Mouse (Mus musculus): Measurements from ENCODE around the gene C9. TPM values are rescaled to one million over a fixed set of nuclear protein-coding genes. Genes with fewer than 3 reads are reported as not detected.

C9 gene
- 0.04 and 0.06 TPM in 2 replicates for polyA plus RNA-seq (2012; rRNA removed)

GRCm38 (mm10) chr15:6445135-6445534, at the start of gene C9:
Gene C9, plus strand, starts transcription at chr15:6445327.
- DNase-seq (ENCODE audit: low spot score) = no peak

GRCm38 (mm10) chr15:6398211-6398610, 46.9 kb upstream of the C9 start:
- no peak for DNase-seq (ENCODE audit: low spot score)

GRCm38 (mm10) chr15:6398881-6399280, 46.2 kb upstream of the C9 start:
- DNase-seq (ENCODE audit: low spot score) = no peak

- no peak for DNase-seq (ENCODE audit: low spot score)
Observed at GRCm38 (mm10) chr15:6400115-6400514, 45.0 kb upstream of the C9 start.

GRCm38 (mm10) chr15:6402433-6402832, 42.7 kb upstream of the C9 start:
- no peak for DNase-seq (ENCODE audit: low spot score)

- DNase-seq (ENCODE audit: low spot score) = no peak
Observed at GRCm38 (mm10) chr15:6404172-6404571, 41.0 kb upstream of the C9 start.

- no peak for DNase-seq (ENCODE audit: low spot score)
Observed at GRCm38 (mm10) chr15:6406771-6407170, 38.4 kb upstream of the C9 start.

- DNase-seq (ENCODE audit: low spot score) = no peak
Observed at GRCm38 (mm10) chr15:6409031-6409430, 36.1 kb upstream of the C9 start.

GRCm38 (mm10) chr15:6410161-6410560, 35.0 kb upstream of the C9 start:
- no peak for DNase-seq (ENCODE audit: low spot score)

- DNase-seq (ENCODE audit: low spot score) = no peak
Observed at GRCm38 (mm10) chr15:6411334-6411733, 33.8 kb upstream of the C9 start.

- DNase-seq (ENCODE audit: low spot score) = no peak
Observed at GRCm38 (mm10) chr15:6415317-6415716, 29.8 kb upstream of the C9 start.

- no peak for DNase-seq (ENCODE audit: low spot score)
Observed at GRCm38 (mm10) chr15:6431777-6432176, 13.3 kb upstream of the C9 start.

- no peak for DNase-seq (ENCODE audit: low spot score)
Observed at GRCm38 (mm10) chr15:6432411-6432810, 12.7 kb upstream of the C9 start.

GRCm38 (mm10) chr15:6435281-6435680, 9.8 kb upstream of the C9 start:
- no peak for DNase-seq (ENCODE audit: low spot score)

- no peak for DNase-seq (ENCODE audit: low spot score)
Observed at GRCm38 (mm10) chr15:6435773-6436172, 9.4 kb upstream of the C9 start.

- no peak for DNase-seq (ENCODE audit: low spot score)
Observed at GRCm38 (mm10) chr15:6438685-6439084, 6.4 kb upstream of the C9 start.

- DNase-seq (ENCODE audit: low spot score) = no peak
Observed at GRCm38 (mm10) chr15:6444452-6444851, 675 bp upstream of the C9 start.

- DNase-seq (ENCODE audit: low spot score) = no peak
Observed at GRCm38 (mm10) chr15:6446181-6446580, 1.1 kb downstream of the C9 start.

- DNase-seq (ENCODE audit: low spot score) = no peak
Observed at GRCm38 (mm10) chr15:6448892-6449291, 3.8 kb downstream of the C9 start.

- no peak for DNase-seq (ENCODE audit: low spot score)
Observed at GRCm38 (mm10) chr15:6454461-6454860, 9.3 kb downstream of the C9 start.

GRCm38 (mm10) chr15:6461381-6461780, 16.3 kb downstream of the C9 start:
- DNase-seq (ENCODE audit: low spot score) = no peak

- DNase-seq (ENCODE audit: low spot score) = no peak
Observed at GRCm38 (mm10) chr15:6463361-6463923, 18.3 kb downstream of the C9 start.

- no peak for DNase-seq (ENCODE audit: low spot score)
Observed at GRCm38 (mm10) chr15:6466995-6467394, 21.9 kb downstream of the C9 start.

- DNase-seq (ENCODE audit: low spot score) = no peak
Observed at GRCm38 (mm10) chr15:6468845-6469244, 23.7 kb downstream of the C9 start.

Data from urinary bladder, adult 2 months (tissue).